Mouse (Mus musculus) MEL (cell line): ENCODE measurements at regions not wholly inside any gene's neighbourhood (a gene's known extent, or its start where the extent isn't known, plus 50 kb on each side); places are given as distances from the start of the nearest gene placed in this dataset.

Source experiments
- DNase-seq: peaks from one replicate; pipeline ENCODE4 v3.0.0; 2011; ENCODE audit warnings: low read depth, low spot score
- H3K27ac ChIP-seq: 2 replicates; pipeline ENCODE4 v1.5.1; 2012; ENCODE audit warnings: low read depth, mild to moderate bottlenecking, control low read depth, low read length, moderate library complexity; ENCODE audit not compliant: control insufficient read depth
- H3K27me3 ChIP-seq, 2 experiments: fragments of 150-350 bp in 1 of 2; sonication (generic) in 1 of 2; 2 replicates each; pipeline ENCODE4 v1.6.1; 2012; ENCODE audit warnings: low read length in 2 of 2, mild to moderate bottlenecking in 2 of 2, improper control_type of control experiment in 1 of 2, moderate library complexity in 1 of 2; ENCODE audit not compliant: insufficient read depth in 2 of 2, control insufficient read depth in 1 of 2
- H3K36me3 ChIP-seq, 2 experiments: 2 replicates each; pipeline ENCODE4 v1.6.1; 2012 to 2014; ENCODE audit warnings: low read length in 2 of 2, improper control_type of control experiment in 1 of 2, inconsistent platforms in 1 of 2, mild to moderate bottlenecking in 1 of 2; ENCODE audit not compliant: insufficient read depth in 2 of 2, control insufficient read depth in 1 of 2
- H3K4me1 ChIP-seq, 2 experiments: fragments of 150-350 bp in 1 of 2; sonication (generic) in 1 of 2; 2 replicates each; pipeline ENCODE4 v1.6.1; 2012; ENCODE audit warnings: low read length in 2 of 2, improper control_type of control experiment in 1 of 2, mild to moderate bottlenecking in 1 of 2; ENCODE audit not compliant: insufficient read depth in 2 of 2, control insufficient read depth in 1 of 2
- H3K4me3 ChIP-seq, 2 experiments: fragments of 150-350 bp in 1 of 2; sonication (generic) in 1 of 2; 2 replicates each; pipeline ENCODE4 v1.5.1; 2012; ENCODE audit warnings: low read depth in 2 of 2, low read length in 2 of 2, mild to moderate bottlenecking in 2 of 2, moderate library complexity in 2 of 2, control low read depth in 1 of 2, improper control_type of control experiment in 1 of 2; ENCODE audit not compliant: control insufficient read depth in 1 of 2, insufficient read depth in 1 of 2
- H3K79me2 ChIP-seq: 2 replicates; pipeline ENCODE4 v1.6.1; 2012; ENCODE audit warnings: mild to moderate bottlenecking, low read length, moderate library complexity; ENCODE audit not compliant: control insufficient read depth, poor library complexity, insufficient read depth
- H3K9ac ChIP-seq: 2 replicates; pipeline ENCODE4 v1.6.1; 2012; ENCODE audit warnings: low read depth, mild to moderate bottlenecking, control low read depth, low read length, moderate library complexity; ENCODE audit not compliant: control insufficient read depth, poor library complexity, severe bottlenecking
- H3K9me3 ChIP-seq: fragments of 150-350 bp; sonication (generic); replicated peaks from 2 replicates; pipeline ENCODE4 v1.6.1; 2012; ENCODE audit warnings: mild to moderate bottlenecking, low read length, improper control_type of control experiment, moderate library complexity; ENCODE audit not compliant: insufficient read depth
- BHLHE40 ChIP-seq: IDR thresholded peaks from 2 replicates; pipeline ENCODE4 v1.6.1; 2012; ENCODE audit warnings: low read depth, mild to moderate bottlenecking, inconsistent platforms, low read length, improper control_type of control experiment, borderline replicate concordance
- CHD1 ChIP-seq: IDR thresholded peaks from 2 replicates; pipeline ENCODE4 v1.6.1; 2012; ENCODE audit warnings: low read depth, mild to moderate bottlenecking, inconsistent platforms, low read length, improper control_type of control experiment
- CTCF ChIP-seq, 3 experiments: IDR thresholded peaks in 2 of 3; conservative IDR thresholded peaks in 1 of 3; 2 replicates each; pipeline ENCODE4 v1.5.1; 2011 to 2012; ENCODE audit warnings: low read length in 3 of 3, low read depth in 2 of 3, mild to moderate bottlenecking in 2 of 3, improper control_type of control experiment in 1 of 3, inconsistent platforms in 1 of 3, mixed read lengths in 1 of 3, moderate library complexity in 1 of 3; ENCODE audit not compliant: control insufficient read depth in 1 of 3, insufficient read depth in 1 of 3, poor library complexity in 1 of 3, severe bottlenecking in 1 of 3
- E2F4 ChIP-seq: IDR thresholded peaks from 2 replicates; pipeline ENCODE4 v1.6.1; 2011; ENCODE audit warnings: low read depth, low read length, improper control_type of control experiment, borderline replicate concordance
- GABPA ChIP-seq: IDR thresholded peaks from 2 replicates; pipeline ENCODE4 v1.6.1; 2012; ENCODE audit warnings: low read depth, mild to moderate bottlenecking, inconsistent platforms, low read length, improper control_type of control experiment, moderate library complexity
- MAX ChIP-seq: IDR thresholded peaks from 2 replicates; pipeline ENCODE4 v1.6.1; 2011; ENCODE audit warnings: low read length, improper control_type of control experiment
- MEF2A ChIP-seq: IDR thresholded peaks from 2 replicates; pipeline ENCODE4 v1.6.1; 2014; ENCODE audit warnings: low read depth, mild to moderate bottlenecking, inconsistent platforms, low read length, improper control_type of control experiment; ENCODE audit not compliant: poor library complexity, insufficient replicate concordance, severe bottlenecking; ENCODE audit errors: extremely low read depth
- MYB ChIP-seq: IDR thresholded peaks from 2 replicates; pipeline ENCODE4 v1.6.1; 2011; ENCODE audit warnings: mild to moderate bottlenecking, low read depth, low read length, improper control_type of control experiment
- MYC ChIP-seq: IDR thresholded peaks from 2 replicates; pipeline ENCODE4 v1.6.1; 2011; ENCODE audit warnings: low read depth, mild to moderate bottlenecking, low read length, improper control_type of control experiment, moderate library complexity
- POLR2A ChIP-seq, 2 experiments: IDR thresholded peaks; 2 replicates each; pipeline ENCODE4 v1.6.1; 2011 to 2012; ENCODE audit warnings: low read length in 2 of 2, mild to moderate bottlenecking in 2 of 2, control low read depth in 1 of 2, improper control_type of control experiment in 1 of 2, low read depth in 1 of 2, moderate library complexity in 1 of 2; ENCODE audit not compliant: control insufficient read depth in 1 of 2, insufficient read depth in 1 of 2, poor library complexity in 1 of 2
- POLR2AphosphoS2 ChIP-seq: IDR thresholded peaks from 2 replicates; pipeline ENCODE4 v1.6.1; 2011; ENCODE audit warnings: low read length, improper control_type of control experiment
- POLR2AphosphoS5 ChIP-seq: IDR thresholded peaks from 2 replicates; pipeline ENCODE4 v1.6.1; 2012; ENCODE audit warnings: low read depth, borderline replicate concordance, mild to moderate bottlenecking, inconsistent platforms, low read length, moderate library complexity, mixed read lengths
- SMC3 ChIP-seq: IDR thresholded peaks from 2 replicates; pipeline ENCODE4 v1.6.1; 2011; ENCODE audit warnings: low read depth, low read length, improper control_type of control experiment
- TBP ChIP-seq: IDR thresholded peaks from 2 replicates; pipeline ENCODE4 v1.8.0; 2011; ENCODE audit warnings: low read depth, low read length, improper control_type of control experiment
- USF1 ChIP-seq: IDR thresholded peaks from 2 replicates; pipeline ENCODE4 v1.6.1; 2014; ENCODE audit warnings: low read depth, mild to moderate bottlenecking, inconsistent platforms, low read length, improper control_type of control experiment, moderate library complexity
- USF2 ChIP-seq, 2 experiments: IDR thresholded peaks; 2 replicates each; pipeline ENCODE4 v1.6.1; 2011 to 2012; ENCODE audit warnings: improper control_type of control experiment in 2 of 2, low read length in 2 of 2, borderline replicate concordance in 1 of 2, inconsistent platforms in 1 of 2, low read depth in 1 of 2, mild to moderate bottlenecking in 1 of 2; ENCODE audit not compliant: insufficient read depth in 1 of 2
- ZC3H11A ChIP-seq: IDR thresholded peaks from 2 replicates; pipeline ENCODE4 v1.6.1; 2012; ENCODE audit warnings: low read depth, mild to moderate bottlenecking, inconsistent platforms, low read length, improper control_type of control experiment
- ZKSCAN1 ChIP-seq: IDR thresholded peaks from 2 replicates; pipeline ENCODE4 v1.6.1; 2012; ENCODE audit warnings: low read depth, mild to moderate bottlenecking, inconsistent platforms, low read length, improper control_type of control experiment, moderate library complexity
- ZNF384 ChIP-seq: IDR thresholded peaks from 2 replicates; pipeline ENCODE4 v1.6.1; 2012; ENCODE audit warnings: low read depth, mild to moderate bottlenecking, inconsistent platforms, low read length, improper control_type of control experiment

DNA sequence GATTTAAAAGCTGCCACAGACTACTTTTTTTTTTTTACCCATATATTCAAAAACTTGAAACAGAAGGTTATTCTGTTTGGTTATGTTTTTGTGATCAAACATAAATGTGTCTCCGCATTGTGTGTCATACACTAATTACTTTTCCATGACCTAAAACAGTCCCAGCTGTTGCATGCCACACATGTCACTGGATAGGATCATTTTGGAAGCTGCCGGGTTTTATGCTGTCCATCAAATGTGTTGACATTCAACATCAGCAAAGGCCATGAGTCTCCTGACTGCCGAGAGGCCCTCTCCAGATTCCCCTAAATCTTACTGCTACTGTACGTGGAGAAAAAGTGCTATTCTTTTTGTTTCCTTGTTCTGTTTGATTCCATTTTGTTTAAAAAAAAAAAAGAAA lies 99.4 kb upstream of the Nek7 start:
- Histone ChIP-seq H3K79me2 (no peaks in the 10 kb centered on the region), H3K4me1 (no peaks in the 10 kb centered on the region), H3K9ac (no peak overlapping the region), H3K9me3 (no peaks in the 10 kb centered on the region), H3K27ac (no peak overlapping the region), H3K4me3 (no peak overlapping the region), H3K36me3 (no peaks in the 10 kb centered on the region), H3K27me3 (no peaks in the 10 kb centered on the region)
- no peak for DNase-seq
- TF ChIP-seq GABPA (no peak), MEF2A (no peak), MYC (no peak), CTCF (IDR thresholded peaks at IDR 0.05 in 2 of 3, conservative IDR thresholded peaks at IDR 0.05 in 1 of 3; ENCODE audit: control insufficient read depth in 1 of 3, insufficient read depth in 1 of 3, low read depth in 2 of 3, low read length in 3 of 3, poor library complexity in 1 of 3, severe bottlenecking in 1 of 3) (no peak), USF2 (IDR thresholded peaks at IDR 0.05; ENCODE audit: borderline replicate concordance in 1 of 2, insufficient read depth in 1 of 2, low read depth in 1 of 2, low read length in 2 of 2) (no peak), POLR2AphosphoS2 (no peak), MAX (no peak), MYB (no peak), USF1 (no peak), BHLHE40 (no peak), CHD1 (no peak), ZKSCAN1 (no peak), SMC3 (no peak), POLR2AphosphoS5 (no peak)

DNA sequence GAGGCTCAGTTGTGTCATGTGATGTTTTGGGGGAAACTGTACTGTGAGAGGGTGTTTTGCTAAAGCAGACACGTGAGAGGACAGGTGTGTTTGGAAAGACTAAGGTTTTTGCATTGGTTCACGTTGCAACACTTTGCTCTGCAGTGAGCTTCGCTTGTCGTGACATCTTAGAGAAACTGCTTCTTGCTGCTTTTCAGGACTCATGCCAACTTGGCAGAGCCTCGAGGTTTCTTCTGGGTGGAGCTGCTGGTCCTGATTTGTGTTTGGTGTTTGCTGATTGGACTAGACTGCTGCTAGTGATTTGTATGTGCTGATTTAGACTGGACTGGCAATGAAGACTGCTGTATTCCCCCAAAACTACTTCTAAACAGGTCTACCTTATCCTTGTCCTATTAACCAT lies 97.0 kb upstream of the Nek7 start:
- Histone ChIP-seq H3K4me1 (no peaks in the 10 kb centered on the region), H3K4me3 (no peak overlapping the region), H3K27me3 (no peaks in the 10 kb centered on the region), H3K27ac (no peak overlapping the region), H3K9me3 (no peaks in the 10 kb centered on the region), H3K9ac (no peak overlapping the region), H3K36me3 (no peaks in the 10 kb centered on the region), H3K79me2 (no peaks in the 10 kb centered on the region)
- no peak for TF ChIP-seq ZC3H11A
- TF ChIP-seq CHD1, result no peak
- TF ChIP-seq POLR2A (IDR thresholded peaks at IDR 0.05; ENCODE audit: control insufficient read depth in 1 of 2, insufficient read depth in 1 of 2, low read depth in 1 of 2, low read length in 2 of 2, poor library complexity in 1 of 2), result no peak
- TF ChIP-seq E2F4, result no peak
- TF ChIP-seq SMC3, result no peak
- TF ChIP-seq ZNF384, result no peak
- no peak for TF ChIP-seq TBP
- no peak for DNase-seq
